Mouse (Mus musculus) forebrain, embryonic 11.5 days (tissue): ENCODE results near the gene Ttyh2. TPM values are rescaled to one million over a fixed set of nuclear protein-coding genes. Genes with fewer than 3 reads are reported as not detected.
"Not testable (repeated sequence)": the region's sequence is repeated elsewhere in the genome, so short reads cannot be mapped to it uniquely, and the experiment has no call there.

ENCODE experiments used
- ATAC-seq: fragments of 200-750 bp; cut with Nextera tagmentation; replicated peaks from 2 replicates; pipeline ENCODE4 v1.8.0; 2017; ENCODE audit warnings: moderate TSS enrichment; ENCODE audit not compliant: low FRiP score
- DNase-seq: peaks from one replicate; pipeline ENCODE4 v3.0.0-alpha.2; 2017; ENCODE audit warnings: low spot score
- H3K27ac ChIP-seq: fragments of 300-500 bp; sonication (generic); 2 replicates; pipeline ENCODE4 v1.5.1; 2014; ENCODE audit warnings: low read depth, low read length
- H3K27me3 ChIP-seq: fragments of 300-500 bp; sonication (generic); 2 replicates; pipeline ENCODE4 v1.6.1; 2014; ENCODE audit warnings: mild to moderate bottlenecking, low read length, mixed read lengths; ENCODE audit not compliant: control insufficient read depth, insufficient read depth
- H3K36me3 ChIP-seq: fragments of 300-500 bp; sonication (generic); 2 replicates; pipeline ENCODE4 v1.6.1; 2014; ENCODE audit warnings: mild to moderate bottlenecking, low read length, moderate library complexity, mixed read lengths; ENCODE audit not compliant: control insufficient read depth, insufficient read depth
- H3K4me1 ChIP-seq: fragments of 300-500 bp; sonication (generic); replicated peaks from 2 replicates; pipeline ENCODE4 v1.6.1; 2014; ENCODE audit warnings: low read length, mixed read lengths; ENCODE audit not compliant: control insufficient read depth, insufficient read depth
- H3K4me2 ChIP-seq: fragments of 300-500 bp; sonication (generic); 2 replicates; pipeline ENCODE4 v1.6.1; 2014; ENCODE audit warnings: low read depth, mild to moderate bottlenecking, low read length, moderate library complexity, mixed read lengths; ENCODE audit not compliant: severe bottlenecking
- H3K4me3 ChIP-seq: fragments of 300-500 bp; sonication (generic); 2 replicates; pipeline ENCODE4 v1.5.1; 2014; ENCODE audit warnings: low read depth, low read length
- H3K9ac ChIP-seq: fragments of 300-500 bp; sonication (generic); 2 replicates; pipeline ENCODE4 v1.6.1; 2014; ENCODE audit warnings: low read length
- H3K9me3 ChIP-seq: fragments of 300-500 bp; sonication (generic); 2 replicates; pipeline ENCODE4 v1.6.1; 2016; ENCODE audit warnings: low read length, mixed read lengths; ENCODE audit not compliant: control insufficient read depth
- WGBS: fragments of 180-500 bp; shearing (Covaris S2); extraction: QIAGEN DNeasy Blood & Tissue Kit; methylation state at CpG from one replicate; pipeline ENCODE4 v1.1.7; 2014; 5-methylcytosine and 5-hydroxymethylcytosine counted together
- polyA plus RNA-seq: library from polyadenylated mRNA; unstranded; fragments of >200 nt; fragmentation: Nextera tagmentation; extraction: Ambion mirVana; gene quantifications from 2 replicates; pipeline ENCODE4 v1.2.1, GENCODE M21; 2014

Ttyh2 gene
- polyA plus RNA-seq, 1 experiment from 2014 or later: 11.7 TPM

DNA sequence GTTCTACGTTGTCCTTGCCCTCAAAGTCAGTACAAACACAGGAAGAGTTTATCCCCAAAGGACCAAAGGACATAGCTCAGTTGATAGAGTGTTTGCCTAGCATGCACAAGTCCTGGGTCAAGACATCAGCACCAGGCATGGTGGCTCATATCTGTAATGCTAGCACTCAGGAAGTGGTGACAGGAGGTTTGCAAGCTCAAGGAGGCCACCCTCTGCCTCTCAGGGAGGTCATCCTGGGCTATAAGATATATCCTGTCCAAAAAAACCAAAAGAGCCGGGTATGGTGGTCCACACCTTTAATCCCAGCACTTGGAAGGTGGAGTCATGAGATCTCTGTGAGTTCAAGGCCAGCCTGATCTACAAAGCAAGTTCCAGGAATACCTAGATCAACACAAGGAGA is 9.8 kb upstream of the Ttyh2 start:
- no peak overlapping the region for H3K4me3 ChIP-seq
- ATAC-seq: no peak
- H3K27me3 ChIP-seq: no peaks in the 10 kb centered on the region
- no peaks in the 10 kb centered on the region for H3K9me3 ChIP-seq
- peaks cover 9% of the 10 kb centered on the region for H3K4me1 ChIP-seq
- no peak overlapping the region for H3K4me2 ChIP-seq
- DNase-seq: no peak
- 83% methylated on average over 2 of the region's 2 CpGs for WGBS
- no peaks in the 10 kb centered on the region for H3K36me3 ChIP-seq
- no peak overlapping the region for H3K9ac ChIP-seq
- no peak overlapping the region for H3K27ac ChIP-seq

DNA sequence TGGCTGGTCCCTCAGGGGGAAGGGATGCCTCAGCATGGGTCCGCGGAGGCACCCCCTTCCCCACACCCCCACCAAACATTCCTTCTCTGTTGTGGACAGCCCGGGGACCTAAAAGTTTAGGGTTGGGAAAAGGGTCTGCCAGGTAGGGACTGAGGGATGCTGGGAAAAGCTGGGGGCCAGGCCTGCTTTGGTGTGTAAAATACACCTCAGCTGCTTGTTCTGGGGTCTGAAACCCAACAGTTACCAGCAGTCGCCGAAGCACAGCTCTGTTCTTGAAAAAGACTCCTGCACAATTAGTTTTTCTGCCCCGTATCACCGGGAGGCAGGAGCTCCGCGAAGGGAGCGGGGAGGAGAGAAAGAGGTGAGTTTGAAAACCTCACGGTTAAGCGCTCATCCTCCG is 8.4 kb upstream of the Ttyh2 start:
- WGBS: 17% methylated on average over 13 of the region's 13 CpGs
- ATAC-seq: no peak

DNA sequence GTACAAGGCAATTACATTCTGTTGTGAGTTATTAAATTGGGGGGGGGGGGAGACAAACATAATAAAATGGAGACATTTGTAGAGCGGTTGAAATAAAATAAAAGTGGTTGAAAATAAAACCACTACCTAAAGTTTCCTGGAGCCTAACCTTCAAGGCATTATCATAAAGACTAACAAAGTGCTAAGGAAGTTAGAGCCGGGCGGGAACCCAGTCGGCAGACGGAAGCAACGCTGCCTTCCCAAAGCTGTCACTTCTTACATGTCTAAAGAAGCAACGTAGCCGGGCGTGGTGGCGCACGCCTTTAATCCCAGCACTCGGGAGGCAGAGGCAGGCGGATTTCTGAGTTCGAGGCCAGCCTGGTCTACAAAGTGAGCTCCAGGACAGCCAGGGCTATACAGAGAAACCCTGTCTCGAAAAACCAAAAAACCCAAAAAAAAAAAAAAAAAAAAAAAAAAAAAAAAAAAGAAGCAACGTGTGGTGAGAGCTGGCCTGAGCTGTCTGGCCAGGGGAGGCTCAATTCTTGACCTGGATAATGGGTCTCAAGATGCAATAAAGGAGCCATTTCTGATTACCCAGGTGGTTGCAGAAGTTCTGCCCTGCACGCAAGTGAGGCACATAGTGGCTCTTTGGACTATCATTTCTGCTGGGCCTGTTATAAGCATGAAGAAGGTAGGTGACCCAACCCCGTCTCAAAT is 7.8 kb upstream of the Ttyh2 start:
- DNase-seq (no peak), ATAC-seq (no peak; the same call in 1 of the 2 replicates)
- Histone ChIP-seq H3K27me3 (no peaks in the 10 kb centered on the region), H3K4me2 (no peak overlapping the region), H3K9ac (no peak overlapping the region), H3K36me3 (peaks cover 2% of the 10 kb centered on the region; the same call in 1 of the 2 replicates), H3K4me3 (no peak overlapping the region), H3K4me1 (peaks cover 9% of the 10 kb centered on the region), H3K9me3 (no peaks in the 10 kb centered on the region), H3K27ac (no peak overlapping the region)
- 60% methylated on average over 17 of the region's 18 CpGs for WGBS

More for the DNA sequence above, 8.4 kb upstream of the Ttyh2 start:
- no peak overlapping the region for H3K4me2 ChIP-seq
- H3K4me3 ChIP-seq: no peak overlapping the region
- peaks cover 9% of the 10 kb centered on the region for H3K4me1 ChIP-seq
- no peak for DNase-seq
- no peaks in the 10 kb centered on the region for H3K27me3 ChIP-seq
- no peak overlapping the region for H3K9ac ChIP-seq
- H3K27ac ChIP-seq: no peak overlapping the region
- no peaks in the 10 kb centered on the region; the same call in 1 of the 2 replicates for H3K36me3 ChIP-seq
- no peaks in the 10 kb centered on the region for H3K9me3 ChIP-seq

DNA sequence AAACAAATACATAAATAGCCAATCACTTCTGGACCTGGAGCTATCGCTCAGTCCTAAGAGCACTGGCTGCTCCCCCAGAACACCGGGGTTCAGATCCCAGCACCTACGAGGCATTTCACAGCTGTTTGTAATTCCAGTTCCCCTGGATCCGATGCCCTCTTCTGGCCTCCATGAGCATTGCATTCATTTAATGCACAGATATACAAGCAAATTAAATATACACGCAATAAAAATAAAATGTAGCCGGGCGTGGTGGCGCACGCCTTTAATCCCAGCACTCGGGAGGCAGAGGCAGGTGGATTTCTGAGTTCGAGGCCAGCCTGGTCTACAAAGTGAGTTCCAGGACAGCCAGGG is 7.3 kb upstream of the Ttyh2 start:
- H3K4me2 ChIP-seq, H3K36me3 ChIP-seq, H3K9me3 ChIP-seq, H3K9ac ChIP-seq, H3K4me3 ChIP-seq, H3K27ac ChIP-seq, H3K27me3 ChIP-seq, H3K4me1 ChIP-seq: not testable (repeated sequence)
- ATAC-seq (peak; percentile 40), DNase-seq (peak; percentile 68)
- 28% methylated on average over 11 of the region's 11 CpGs for WGBS

DNA sequence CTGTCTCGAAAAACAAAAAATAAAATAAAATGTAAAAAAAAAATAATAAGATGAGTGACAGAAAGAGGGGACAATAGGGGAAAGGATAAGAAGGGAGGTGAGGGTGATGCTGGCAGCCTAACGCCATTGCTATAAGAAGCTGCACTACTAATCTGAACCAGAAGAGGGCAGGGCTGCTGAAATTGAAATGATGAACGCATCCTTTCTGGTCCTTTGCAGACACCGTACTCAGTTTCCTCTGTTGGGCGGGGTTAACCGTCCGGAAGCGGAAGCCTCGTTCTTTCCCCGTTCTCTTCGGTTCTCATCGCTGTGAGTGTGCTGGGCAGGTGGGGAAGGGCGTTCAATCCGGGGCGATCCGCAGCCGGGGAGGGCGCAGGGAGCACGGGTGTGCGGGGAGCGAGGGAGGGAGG is 6.9 kb upstream of the Ttyh2 start, which contains the start of gene Rpl38:
TSS of gene Rpl38 (plus strand) at position 224 of the 410 bp plus-strand sequence.
- H3K4me1 ChIP-seq: peaks cover 9% of the 10 kb centered on the region

DNA sequence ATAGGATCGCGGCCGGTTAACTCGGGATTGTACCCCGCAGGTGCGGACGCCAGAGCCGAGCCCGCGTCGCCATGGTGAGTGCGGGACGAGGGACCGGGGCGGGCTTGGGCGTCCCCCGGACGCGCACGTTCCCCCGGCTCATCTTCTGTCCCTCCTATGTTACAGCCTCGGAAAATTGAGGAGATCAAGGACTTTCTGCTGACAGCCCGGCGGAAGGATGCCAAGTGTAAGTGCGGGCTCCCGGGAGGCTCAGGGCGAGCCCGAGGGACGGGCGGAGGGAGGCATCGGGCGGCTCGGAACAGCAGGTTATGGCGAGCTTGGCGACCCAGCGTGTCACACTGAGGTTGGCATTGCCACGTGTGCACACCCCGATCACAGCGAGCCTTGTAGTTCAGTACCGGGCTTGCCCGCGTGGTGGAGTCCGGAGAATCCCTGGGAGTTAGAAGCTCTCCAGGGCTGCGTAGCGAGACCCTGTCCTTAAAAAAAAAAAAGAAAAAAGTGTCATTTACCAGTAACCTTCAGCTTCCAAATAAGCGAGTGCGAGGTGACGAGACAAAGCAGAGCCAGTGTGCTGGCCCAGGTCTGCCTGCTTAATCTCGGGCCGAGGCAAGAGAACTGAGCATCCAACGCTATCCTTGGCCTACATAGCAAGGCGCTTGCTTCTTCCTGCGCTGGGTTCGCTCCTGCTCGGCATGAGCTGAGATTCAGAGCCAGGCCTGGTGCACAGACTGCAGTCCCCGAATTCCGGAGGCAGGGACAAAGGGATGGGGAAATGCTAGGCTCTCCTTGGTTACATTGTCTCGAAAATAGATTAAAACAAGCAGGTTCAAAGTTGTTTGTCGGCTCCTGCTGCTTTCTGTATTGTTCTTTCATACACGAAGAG is 6.2 kb upstream of the Ttyh2 start:
- Histone ChIP-seq H3K27me3 (no peaks in the 10 kb centered on the region), H3K4me1 (peaks cover 9% of the 10 kb centered on the region), H3K9me3 (no peaks in the 10 kb centered on the region), H3K9ac (peak overlapping the region; percentile 93), H3K36me3 (peaks cover 7% of the 10 kb centered on the region; the same call in 1 of the 2 replicates), H3K27ac (peak overlapping the region; percentile 90), H3K4me2 (peak overlapping the region; percentile 79), H3K4me3 (peak overlapping the region; percentile 89)
- DNase-seq (peak; percentile 88), ATAC-seq (peak; percentile 75)
- WGBS: under 1% methylated on average over 60 of the region's 60 CpGs

More for the DNA sequence above, 6.9 kb upstream of the Ttyh2 start, which contains the start of gene Rpl38:
- no peaks in the 10 kb centered on the region for H3K9me3 ChIP-seq
- peak; percentile 87 for ATAC-seq
- peaks cover 5% of the 10 kb centered on the region; the same call in 1 of the 2 replicates for H3K36me3 ChIP-seq
- peak; percentile 93 for DNase-seq
- WGBS: under 1% methylated on average over 17 of the region's 21 CpGs
- H3K27ac ChIP-seq: peak within 1 kb of the TSS; percentile 90
- peak within 1 kb of the TSS; percentile 89 for H3K4me3 ChIP-seq
- peak within 1 kb of the TSS; percentile 79 for H3K4me2 ChIP-seq
- H3K27me3 ChIP-seq: no peaks in the 10 kb centered on the region
- H3K9ac ChIP-seq: peak within 1 kb of the TSS; percentile 93

DNA sequence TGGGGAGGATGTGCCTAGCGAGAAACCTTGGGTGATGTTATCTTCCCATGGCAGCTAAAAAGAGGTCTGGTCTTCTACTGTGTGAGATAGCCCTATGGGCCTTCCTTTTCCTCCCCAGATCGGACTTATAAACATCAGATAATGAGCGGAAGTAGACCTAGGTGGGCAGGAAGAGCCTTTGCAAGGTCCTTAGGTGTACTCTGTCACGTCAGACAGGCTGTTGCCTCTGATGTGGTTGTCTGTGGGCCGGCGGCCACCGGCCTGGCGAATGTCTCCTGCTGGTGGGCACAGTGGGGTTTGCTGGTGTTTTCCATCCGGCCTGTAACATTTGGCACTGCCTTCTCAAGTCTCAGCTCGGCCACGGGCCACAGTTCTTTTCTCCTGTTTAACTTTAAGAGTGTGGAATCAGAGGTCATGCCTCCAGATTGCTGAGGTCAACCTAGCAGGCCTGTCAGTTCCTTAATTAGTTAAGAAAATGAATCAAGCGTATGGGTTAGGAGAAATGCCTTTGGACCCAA is 5.5 kb upstream of the Ttyh2 start:
- Histone ChIP-seq H3K27ac (no peak overlapping the region), H3K9me3 (no peaks in the 10 kb centered on the region), H3K9ac (peak overlapping the region; percentile 93), H3K27me3 (no peaks in the 10 kb centered on the region), H3K4me3 (peak overlapping the region; percentile 89), H3K4me1 (peaks cover 9% of the 10 kb centered on the region), H3K4me2 (peak overlapping the region; percentile 79), H3K36me3 (peaks cover 7% of the 10 kb centered on the region; the same call in 1 of the 2 replicates)
- ATAC-seq (no peak), DNase-seq (peak; percentile 62)
- WGBS: 19% methylated on average over 12 of the region's 12 CpGs

DNA sequence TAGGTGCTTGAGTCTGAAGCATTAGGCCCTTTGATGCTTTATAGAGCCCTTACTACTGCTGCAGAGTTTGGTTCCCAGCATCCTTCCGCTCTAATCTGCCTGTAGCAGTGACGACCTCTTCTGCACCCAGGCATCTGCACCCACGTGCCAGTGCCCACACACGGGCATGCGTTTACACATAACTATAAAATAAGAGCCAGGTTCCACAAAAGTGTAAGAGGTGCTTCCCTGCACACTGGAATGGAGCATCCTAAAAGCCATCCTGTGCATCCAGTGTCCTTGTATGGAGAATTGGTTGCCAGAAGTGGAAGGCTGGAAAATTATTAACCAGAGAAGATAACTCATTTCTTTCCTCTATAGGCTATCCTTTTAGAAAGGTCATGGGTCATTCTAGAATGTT is 4.1 kb upstream of the Ttyh2 start:
- WGBS: 94% methylated on average over 5 of the region's 5 CpGs
- peak; percentile 39 for DNase-seq
- no peak for ATAC-seq
- no peak overlapping the region for H3K9ac ChIP-seq
- H3K4me1 ChIP-seq: peaks cover 11% of the 10 kb centered on the region
- no peak overlapping the region for H3K4me3 ChIP-seq
- H3K36me3 ChIP-seq: peaks cover 7% of the 10 kb centered on the region; the same call in 1 of the 2 replicates
- H3K27ac ChIP-seq: no peak overlapping the region
- H3K27me3 ChIP-seq: no peaks in the 10 kb centered on the region
- no peaks in the 10 kb centered on the region for H3K9me3 ChIP-seq
- no peak overlapping the region for H3K4me2 ChIP-seq
